Mouse (Mus musculus): ENCODE results near the gene Lsm12. TPM values are rescaled to one million over a fixed set of nuclear protein-coding genes. Genes with fewer than 3 reads are reported as not detected.
"Not testable (repeated sequence)": the region's sequence is repeated elsewhere in the genome, so short reads cannot be mapped to it uniquely, and the experiment has no call there.

Lsm12 gene
- polyA plus RNA-seq, 1 experiment from 2014 or later = 74.8 TPM

DNA sequence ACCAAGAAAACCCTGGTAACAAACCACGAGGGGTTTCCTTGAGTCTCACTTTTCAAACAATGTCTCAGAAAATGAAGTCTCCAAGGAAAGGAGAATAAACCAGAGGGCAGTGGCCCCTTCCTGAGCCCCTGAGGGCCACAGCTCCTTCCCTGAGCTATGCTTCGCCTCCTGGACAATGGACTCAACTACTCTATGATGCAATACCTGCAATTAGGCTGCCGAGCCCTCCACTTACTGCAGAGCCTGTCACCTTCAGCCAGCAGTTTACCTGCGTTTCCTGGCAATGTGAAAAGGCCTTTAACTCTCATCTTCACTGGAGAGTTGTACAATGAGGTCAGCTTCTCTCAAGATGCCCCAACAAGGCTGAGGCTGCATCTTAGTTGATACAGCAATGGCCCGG, 16.4 kb downstream of the Lsm12 start:
- no peak for DNase-seq (ENCODE audit: low spot score, missing footprints)
- 92% methylated on average over 5 of the region's 5 CpGs for WGBS
- H3K9me3 ChIP-seq (ENCODE audit: control insufficient read depth, low read length) = no peaks in the 10 kb centered on the region
- H3K4me2 ChIP-seq = no peak overlapping the region
- H3K27me3 ChIP-seq (ENCODE audit: control insufficient read depth, insufficient read depth, low read length) = no peaks in the 10 kb centered on the region
- no peak overlapping the region for H3K27ac ChIP-seq (ENCODE audit: low read depth, low read length)
- H3K4me3 ChIP-seq (ENCODE audit: low read depth, low read length) = no peak overlapping the region
- ATAC-seq (ENCODE audit: low FRiP score) = no peak
- no peaks in the 10 kb centered on the region for H3K4me1 ChIP-seq (ENCODE audit: control insufficient read depth, insufficient read depth, low read length)
- no peak overlapping the region for H3K9ac ChIP-seq (ENCODE audit: low read length)
- H3K36me3 ChIP-seq (ENCODE audit: control insufficient read depth, insufficient read depth, low read length) = peaks cover 14% of the 10 kb centered on the region; the same call in 1 of the 2 replicates

DNA sequence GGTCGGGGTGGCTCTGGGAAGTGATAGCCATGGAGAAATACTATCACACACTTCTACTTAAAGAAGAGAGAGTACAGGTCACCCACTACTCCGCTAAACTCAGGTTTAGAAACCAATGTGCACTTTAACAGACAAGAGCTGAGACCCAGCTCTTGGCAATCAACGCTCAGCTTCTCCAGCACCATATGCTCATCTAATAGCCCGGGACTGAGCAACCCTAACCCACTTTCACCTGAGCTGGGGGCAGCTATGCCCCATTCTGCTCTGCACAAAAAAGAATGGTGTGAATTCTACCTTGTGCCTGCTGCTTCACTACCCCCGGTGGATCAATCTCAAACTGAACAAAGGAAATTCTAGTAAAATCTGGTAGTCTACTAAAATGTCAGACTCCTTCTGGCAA, 17.6 kb downstream of the Lsm12 start:
- DNase-seq (ENCODE audit: low spot score, missing footprints) (no peak), ATAC-seq (ENCODE audit: low FRiP score) (no peak)
- H3K4me2 ChIP-seq = no peak overlapping the region
- H3K9ac ChIP-seq (ENCODE audit: low read length) = no peak overlapping the region
- no peaks in the 10 kb centered on the region for H3K27me3 ChIP-seq (ENCODE audit: control insufficient read depth, insufficient read depth, low read length)
- H3K4me1 ChIP-seq (ENCODE audit: control insufficient read depth, insufficient read depth, low read length) = no peaks in the 10 kb centered on the region
- peaks cover 18% of the 10 kb centered on the region; the same call in 1 of the 2 replicates for H3K36me3 ChIP-seq (ENCODE audit: control insufficient read depth, insufficient read depth, low read length)
- no peaks in the 10 kb centered on the region for H3K9me3 ChIP-seq (ENCODE audit: control insufficient read depth, low read length)
- WGBS = 94% methylated on average over 5 of the region's 5 CpGs
- no peak overlapping the region for H3K27ac ChIP-seq (ENCODE audit: low read depth, low read length)
- no peak overlapping the region for H3K4me3 ChIP-seq (ENCODE audit: low read depth, low read length)

DNA sequence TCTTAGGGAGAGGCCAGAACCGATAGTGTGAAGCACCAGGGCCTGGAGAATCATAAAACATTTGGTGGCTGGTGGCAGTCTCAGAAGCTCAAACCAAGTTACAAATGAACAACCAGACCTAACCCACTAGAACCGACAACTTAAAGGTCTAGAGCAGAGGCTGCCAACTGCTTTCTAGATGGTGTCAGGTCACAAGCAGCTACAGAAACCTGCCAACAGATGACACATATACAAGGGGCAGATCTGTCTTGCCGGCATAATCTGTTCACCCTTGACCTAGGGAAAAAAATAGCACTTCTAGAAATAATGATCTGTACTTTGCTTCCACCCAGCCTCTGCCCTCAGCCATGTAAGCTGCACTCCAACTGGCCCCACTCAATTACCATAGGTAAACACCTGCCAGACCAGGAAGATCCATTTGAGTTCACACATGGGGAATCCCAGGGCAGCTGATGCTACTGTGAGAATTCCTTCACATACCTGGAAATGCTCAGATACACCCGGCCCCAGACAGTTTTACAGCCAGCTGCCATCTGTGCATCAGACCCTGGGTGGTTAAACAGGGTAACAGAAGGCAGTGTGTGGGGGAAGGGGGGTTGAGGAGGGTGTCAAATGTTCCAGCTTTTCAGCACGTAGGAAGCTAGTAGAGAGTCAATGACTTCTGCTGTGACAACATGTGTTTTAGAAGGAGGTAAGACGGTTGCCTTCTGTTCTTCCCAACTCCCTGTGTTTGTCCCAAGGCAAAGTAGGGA, 18.9 kb downstream of the Lsm12 start:
- Histone ChIP-seq H3K4me1 (ENCODE audit: control insufficient read depth, insufficient read depth, low read length) (no peaks in the 10 kb centered on the region), H3K4me2 (no peak overlapping the region), H3K27ac (ENCODE audit: low read depth, low read length) (no peak overlapping the region), H3K9me3 (ENCODE audit: control insufficient read depth, low read length) (no peaks in the 10 kb centered on the region), H3K36me3 (ENCODE audit: control insufficient read depth, insufficient read depth, low read length) (peaks cover 20% of the 10 kb centered on the region), H3K4me3 (ENCODE audit: low read depth, low read length) (no peak overlapping the region), H3K9ac (ENCODE audit: low read length) (no peak overlapping the region), H3K27me3 (ENCODE audit: control insufficient read depth, insufficient read depth, low read length) (no peaks in the 10 kb centered on the region)
- 84% methylated on average over 6 of the region's 6 CpGs for WGBS
- DNase-seq (ENCODE audit: low spot score, missing footprints) (no peak), ATAC-seq (ENCODE audit: low FRiP score) (no peak)

DNA sequence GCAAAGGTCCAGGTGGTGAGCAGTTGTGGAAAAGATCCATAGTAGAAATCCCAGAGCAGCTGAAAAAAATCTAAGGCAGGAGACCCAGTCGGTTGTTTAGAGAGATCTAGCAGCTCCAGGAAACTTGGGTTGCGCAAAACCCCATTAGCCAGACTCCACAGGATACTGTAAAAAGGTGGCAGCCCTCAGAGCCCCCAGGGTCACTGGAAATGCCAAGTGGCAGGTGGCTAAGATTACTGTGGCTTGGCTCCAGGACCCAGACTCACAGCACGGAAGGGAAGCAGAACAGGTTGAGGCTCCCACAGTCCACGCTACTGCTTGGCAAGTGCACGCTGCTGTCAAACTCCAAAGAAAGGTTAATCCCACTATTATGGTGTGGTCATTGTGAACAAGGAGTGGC, 25.3 kb downstream of the Lsm12 start:
- Histone ChIP-seq H3K4me1 (ENCODE audit: control insufficient read depth, insufficient read depth, low read length) (peaks cover 6% of the 10 kb centered on the region), H3K4me2 (no peak overlapping the region), H3K9me3 (ENCODE audit: control insufficient read depth, low read length) (no peaks in the 10 kb centered on the region), H3K9ac (ENCODE audit: low read length) (no peak overlapping the region), H3K27me3 (ENCODE audit: control insufficient read depth, insufficient read depth, low read length) (no peaks in the 10 kb centered on the region), H3K27ac (ENCODE audit: low read depth, low read length) (no peak overlapping the region), H3K4me3 (ENCODE audit: low read depth, low read length) (no peak overlapping the region), H3K36me3 (ENCODE audit: control insufficient read depth, insufficient read depth, low read length) (peaks cover 10% of the 10 kb centered on the region)
- 83% methylated on average over 5 of the region's 5 CpGs for WGBS
- ATAC-seq (ENCODE audit: low FRiP score) (no peak), DNase-seq (ENCODE audit: low spot score, missing footprints) (no peak)

DNA sequence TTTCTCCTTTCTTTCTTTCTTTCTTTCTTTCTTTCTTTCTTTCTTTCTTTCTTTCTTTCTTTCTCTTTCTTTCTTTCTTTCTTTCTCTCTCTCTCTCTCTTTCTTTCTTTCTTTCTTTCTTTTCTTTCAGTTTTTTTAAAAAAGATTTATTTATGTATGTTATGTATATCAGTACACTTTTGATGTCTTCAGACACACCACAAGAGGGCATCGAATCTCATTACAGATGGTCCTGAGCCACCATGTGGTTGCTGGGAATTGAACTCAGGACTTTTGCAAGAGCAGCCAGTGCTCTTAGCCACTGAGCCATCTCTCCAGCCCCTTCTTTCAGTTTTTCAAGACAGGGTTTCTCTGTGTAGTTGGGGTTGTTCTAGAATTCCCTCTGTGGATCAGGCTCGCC, 27.1 kb downstream of the Lsm12 start:
- not testable (repeated sequence) for H3K4me2 ChIP-seq; H3K9me3 ChIP-seq (ENCODE audit: control insufficient read depth, low read length); H3K36me3 ChIP-seq (ENCODE audit: control insufficient read depth, insufficient read depth, low read length); H3K9ac ChIP-seq (ENCODE audit: low read length); H3K4me1 ChIP-seq (ENCODE audit: control insufficient read depth, insufficient read depth, low read length); DNase-seq (ENCODE audit: low spot score, missing footprints); H3K4me3 ChIP-seq (ENCODE audit: low read depth, low read length); H3K27me3 ChIP-seq (ENCODE audit: control insufficient read depth, insufficient read depth, low read length); ATAC-seq (ENCODE audit: low FRiP score); H3K27ac ChIP-seq (ENCODE audit: low read depth, low read length)
- WGBS = 80% methylated on average over 2 of the region's 2 CpGs

GRCm38 (mm10) chr11:102156786-102157089, 28.4 kb downstream of the Lsm12 start:
- Histone ChIP-seq H3K27ac (ENCODE audit: low read depth, low read length) (no peak overlapping the region), H3K9ac (ENCODE audit: low read length) (no peak overlapping the region), H3K27me3 (ENCODE audit: control insufficient read depth, insufficient read depth, low read length) (no peaks in the 10 kb centered on the region), H3K36me3 (ENCODE audit: control insufficient read depth, insufficient read depth, low read length) (peaks cover 5% of the 10 kb centered on the region), H3K9me3 (ENCODE audit: control insufficient read depth, low read length) (no peaks in the 10 kb centered on the region), H3K4me1 (ENCODE audit: control insufficient read depth, insufficient read depth, low read length) (peaks cover 6% of the 10 kb centered on the region), H3K4me2 (no peak overlapping the region), H3K4me3 (ENCODE audit: low read depth, low read length) (no peak overlapping the region)
- DNase-seq (ENCODE audit: low spot score, missing footprints) (no peak), ATAC-seq (ENCODE audit: low FRiP score) (peak; percentile 33; the same call in 1 of the 2 replicates)
- WGBS = 2% methylated on average over 1 of the region's 1 CpGs

DNA sequence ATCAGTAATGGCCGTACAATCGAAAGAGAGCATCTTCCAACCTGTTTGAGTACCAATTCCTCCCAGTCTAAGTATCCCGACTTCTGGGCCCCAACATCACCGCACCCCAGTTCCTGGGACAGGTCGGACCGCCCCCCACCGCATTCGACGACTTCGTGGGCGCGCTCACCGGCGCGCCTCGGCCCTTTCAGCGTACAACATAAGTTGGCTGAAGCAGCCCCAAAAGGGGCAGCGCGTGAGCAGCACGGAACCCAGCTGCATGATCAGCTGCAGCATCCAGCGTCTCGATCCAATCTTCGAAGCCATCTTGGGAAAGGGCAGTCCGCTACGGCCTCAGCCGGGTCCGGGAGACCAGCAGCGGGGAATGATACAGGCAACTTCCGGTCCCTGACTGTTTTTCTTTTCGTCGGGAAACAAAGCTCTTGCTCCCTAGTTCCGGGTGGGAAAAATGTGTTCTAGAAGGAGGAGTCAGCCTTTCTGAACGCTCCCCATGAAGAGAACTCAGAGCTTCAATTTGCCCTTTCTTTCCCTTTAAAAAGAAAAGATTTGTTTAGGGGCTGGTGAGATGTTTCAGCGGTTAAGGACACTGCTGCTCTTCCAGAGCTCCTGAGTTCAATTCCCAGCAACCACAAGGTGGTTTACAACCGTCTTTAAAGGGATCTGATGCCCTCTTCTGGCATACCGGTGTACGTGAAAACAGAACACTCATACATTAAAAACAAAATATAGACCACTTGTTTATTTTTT, 28.9 kb downstream of the Lsm12 start, which contains the start of gene Tmem101:
Tmem101 (minus strand) TSS at position 366 of the 747 bp plus-strand sequence.
- ATAC-seq (ENCODE audit: low FRiP score) (peak; percentile 90), DNase-seq (ENCODE audit: low spot score, missing footprints) (peak; percentile 99)
- 0 out of 2 replicates have a peak within 1 kb of the TSS, but pooled peaks have one; percentile 22 for H3K27ac ChIP-seq (ENCODE audit: low read depth, low read length)
- peak within 1 kb of the TSS; percentile 61 for H3K4me3 ChIP-seq (ENCODE audit: low read depth, low read length)
- no peaks in the 10 kb centered on the region for H3K27me3 ChIP-seq (ENCODE audit: control insufficient read depth, insufficient read depth, low read length)
- H3K9me3 ChIP-seq (ENCODE audit: control insufficient read depth, low read length) = no peaks in the 10 kb centered on the region
- under 1% methylated on average over 37 of the region's 37 CpGs for WGBS
- peaks cover 3% of the 10 kb centered on the region; the same call in 1 of the 2 replicates for H3K36me3 ChIP-seq (ENCODE audit: control insufficient read depth, insufficient read depth, low read length)
- peak within 1 kb of the TSS; percentile 61 for H3K4me2 ChIP-seq
- peak within 1 kb of the TSS; percentile 71 for H3K9ac ChIP-seq (ENCODE audit: low read length)
- H3K4me1 ChIP-seq (ENCODE audit: control insufficient read depth, insufficient read depth, low read length) = peaks cover 6% of the 10 kb centered on the region

DNA sequence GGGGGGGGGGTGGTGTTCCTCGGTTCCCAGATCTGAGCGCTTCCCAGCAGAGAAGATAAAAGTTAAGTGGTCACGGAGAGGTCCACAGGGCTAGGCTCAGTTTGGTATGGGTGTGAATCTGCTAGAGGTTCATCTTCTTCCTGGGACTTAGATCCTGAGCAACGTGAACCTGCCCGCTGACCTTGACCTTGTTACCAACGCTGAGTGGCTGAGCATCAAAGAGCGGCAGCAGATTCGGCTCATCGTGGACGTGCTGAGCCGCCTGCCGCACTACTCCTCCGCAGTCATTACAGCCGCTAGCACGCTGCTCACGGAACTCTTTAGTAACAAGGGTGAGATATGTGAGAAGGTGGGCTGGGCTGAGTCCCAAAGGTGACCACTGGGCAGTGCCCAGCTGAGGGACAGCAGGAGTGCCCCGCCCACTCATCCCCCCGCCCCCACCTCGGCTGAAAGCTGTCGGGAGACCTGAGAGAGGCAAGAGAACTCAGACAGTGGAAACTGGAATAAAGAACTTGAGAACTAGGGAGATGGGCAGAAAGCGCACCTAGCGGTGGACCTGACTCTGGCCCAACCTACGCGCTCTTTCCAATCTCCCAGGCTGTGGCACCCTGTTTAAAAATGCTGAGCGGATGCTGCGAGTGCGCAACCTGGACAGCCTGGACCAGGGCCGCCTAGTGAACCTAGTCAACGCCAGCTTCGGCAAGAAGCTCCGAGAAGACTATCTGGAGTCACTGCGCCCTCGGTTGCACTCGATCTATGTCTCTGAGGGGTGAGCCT, 37.7 kb downstream of the Lsm12 start:
- no peak overlapping the region for H3K27ac ChIP-seq (ENCODE audit: low read depth, low read length)

More for the DNA sequence above, 37.7 kb downstream of the Lsm12 start:
- peak; percentile 87 for DNase-seq (ENCODE audit: low spot score, missing footprints)
- Histone ChIP-seq H3K27me3 (ENCODE audit: control insufficient read depth, insufficient read depth, low read length) (peaks cover 51% of the 10 kb centered on the region), H3K4me3 (ENCODE audit: low read depth, low read length) (no peak overlapping the region), H3K4me2 (no peak overlapping the region), H3K36me3 (ENCODE audit: control insufficient read depth, insufficient read depth, low read length) (no peaks in the 10 kb centered on the region), H3K9me3 (ENCODE audit: control insufficient read depth, low read length) (no peaks in the 10 kb centered on the region), H3K4me1 (ENCODE audit: control insufficient read depth, insufficient read depth, low read length) (0 out of 2 replicates have a peak, but pooled peaks cover 9% of the 10 kb centered on the region), H3K9ac (ENCODE audit: low read length) (no peak overlapping the region)
- 14% methylated on average over 34 of the region's 34 CpGs for WGBS
- ATAC-seq (ENCODE audit: low FRiP score) = no peak
